Mouse (Mus musculus) adrenal gland, postnatal 4 days (tissue): ENCODE measurements around the gene Abhd13. TPM values are rescaled to one million over a fixed set of nuclear protein-coding genes. Genes with fewer than 3 reads are reported as not detected.

Experiments used
- DNase-seq, 2 experiments: peaks; one replicate each; pipeline ENCODE4 v3.0.0; 2021 to 2022; ENCODE audit warnings: low spot score in 2 of 2, mixed read lengths in 2 of 2
- long read RNA-seq, 2 experiments: library from polyadenylated mRNA; stranded (forward); transcript quantifications; one replicate each; pipeline ENCODE4 v2.0.0; 2021
- total RNA-seq, 2 experiments: library from RNA; stranded (reverse); gene quantifications; 2 replicates each; pipeline ENCODE4 v1.2.3; 2021

Abhd13 gene
- 10 to 100 TPM; 22.0 TPM for total RNA-seq
- long read RNA-seq, experiment 1, full-length matches to known transcripts, result 3 of 5 reads
- long read RNA-seq, experiment 1, partial matches to known transcripts, result 0 of 5 reads
- long read RNA-seq, experiment 1, other reads (novel, unspliced or antisense), result 2 of 5 reads
- long read RNA-seq, experiment 2, full-length matches to known transcripts, result 18 of 26 reads
- long read RNA-seq, experiment 2, partial matches to known transcripts, result 0 of 26 reads
- long read RNA-seq, experiment 2, other reads (novel, unspliced or antisense), result 8 of 26 reads

DNA sequence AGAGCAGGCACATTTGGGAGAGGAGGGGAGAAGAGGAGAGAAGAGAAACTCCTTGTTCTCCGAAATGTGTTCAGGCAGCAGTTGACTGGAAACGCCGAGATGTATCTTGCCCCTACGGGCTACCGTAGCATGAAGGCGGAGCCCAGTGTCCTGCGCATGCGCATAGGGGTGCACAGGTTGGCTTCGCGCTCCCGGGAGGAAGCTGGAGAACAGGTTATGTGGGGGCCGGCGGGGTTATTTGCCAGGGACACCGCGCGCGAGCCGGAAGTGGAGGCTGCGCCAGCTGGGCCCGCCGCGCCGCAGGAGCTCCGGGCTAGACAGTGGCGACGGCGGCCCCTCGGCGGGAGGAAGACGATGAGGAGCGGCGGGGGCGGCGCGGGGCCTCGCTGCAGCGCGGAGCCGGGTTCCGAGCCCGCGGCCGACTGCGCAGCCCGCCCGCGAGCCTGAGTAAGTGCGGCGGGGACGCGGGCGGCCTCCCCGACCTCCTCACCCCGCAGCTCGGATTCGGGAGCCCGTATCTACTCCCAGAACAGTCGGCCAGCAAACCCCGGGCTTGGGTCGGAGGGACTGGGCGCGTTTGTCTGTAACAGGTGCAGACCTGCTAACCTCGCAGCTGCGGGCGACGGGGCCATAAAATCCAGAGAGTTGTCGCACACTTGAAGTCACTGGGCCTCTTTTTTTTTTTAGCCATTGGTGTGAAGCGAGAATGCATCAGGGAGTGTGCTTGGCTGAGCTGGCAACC, at the start of gene Abhd13, which contains the start of gene Lig4:
Gene Abhd13, plus strand, starts transcription at position 135 of the 742 bp plus-strand sequence.
Gene Lig4, minus strand, starts transcription at position 114 of the 742 bp plus-strand sequence.
- DNase-seq, result peak; percentile 99

DNA sequence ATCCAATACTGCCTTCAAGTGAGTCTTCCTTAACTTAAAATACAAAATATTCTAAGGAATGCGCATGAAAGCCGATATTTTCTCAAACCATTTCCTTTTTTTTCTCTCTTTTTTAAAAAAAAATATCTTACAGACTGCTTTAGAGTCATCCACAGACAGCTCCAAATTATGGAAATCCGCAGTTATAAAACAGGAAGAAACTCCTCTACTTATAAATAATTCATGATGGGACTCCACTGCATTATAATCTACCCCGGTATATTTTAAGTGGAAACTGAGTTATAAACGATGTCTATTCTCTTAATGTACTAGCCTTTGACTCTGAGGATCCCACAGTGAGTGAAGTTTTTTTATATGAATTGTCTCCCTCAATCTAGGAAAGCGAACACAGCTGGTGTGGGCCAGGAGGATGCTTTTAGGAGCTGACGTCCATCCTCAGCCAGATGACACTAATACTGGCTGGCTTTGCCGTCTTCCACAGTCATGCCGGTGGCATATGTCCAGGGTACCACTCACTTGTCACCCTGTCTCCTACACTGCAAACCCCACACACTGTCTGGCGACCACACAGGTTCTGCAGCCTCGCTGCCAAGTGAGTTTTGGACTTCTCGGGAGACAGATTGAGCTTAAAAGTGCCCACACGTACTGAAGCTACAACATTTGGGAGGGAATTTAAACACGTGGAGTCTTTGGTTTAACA, 47.6 kb upstream of the Abhd13 start:
- no peak for DNase-seq

DNA sequence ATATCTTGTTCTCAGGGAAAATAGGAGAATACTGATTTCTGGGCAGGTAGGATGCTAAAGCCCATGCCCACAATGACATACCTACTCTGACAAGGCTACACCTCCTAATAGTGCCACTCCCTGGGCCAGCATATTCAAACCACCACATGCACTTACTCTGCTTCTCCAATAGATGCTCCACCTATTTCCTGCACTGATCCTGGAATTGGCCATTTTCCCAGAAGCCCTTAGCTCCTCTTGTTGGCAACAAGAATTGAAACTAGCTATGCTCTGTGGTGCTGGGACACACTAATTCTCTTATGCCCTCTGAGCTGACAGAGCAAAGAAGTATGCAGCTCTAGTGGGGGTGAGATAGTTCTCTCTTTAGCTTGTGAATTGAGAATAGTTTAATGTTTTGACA, 44.8 kb upstream of the Abhd13 start:
- no peak for DNase-seq

DNA sequence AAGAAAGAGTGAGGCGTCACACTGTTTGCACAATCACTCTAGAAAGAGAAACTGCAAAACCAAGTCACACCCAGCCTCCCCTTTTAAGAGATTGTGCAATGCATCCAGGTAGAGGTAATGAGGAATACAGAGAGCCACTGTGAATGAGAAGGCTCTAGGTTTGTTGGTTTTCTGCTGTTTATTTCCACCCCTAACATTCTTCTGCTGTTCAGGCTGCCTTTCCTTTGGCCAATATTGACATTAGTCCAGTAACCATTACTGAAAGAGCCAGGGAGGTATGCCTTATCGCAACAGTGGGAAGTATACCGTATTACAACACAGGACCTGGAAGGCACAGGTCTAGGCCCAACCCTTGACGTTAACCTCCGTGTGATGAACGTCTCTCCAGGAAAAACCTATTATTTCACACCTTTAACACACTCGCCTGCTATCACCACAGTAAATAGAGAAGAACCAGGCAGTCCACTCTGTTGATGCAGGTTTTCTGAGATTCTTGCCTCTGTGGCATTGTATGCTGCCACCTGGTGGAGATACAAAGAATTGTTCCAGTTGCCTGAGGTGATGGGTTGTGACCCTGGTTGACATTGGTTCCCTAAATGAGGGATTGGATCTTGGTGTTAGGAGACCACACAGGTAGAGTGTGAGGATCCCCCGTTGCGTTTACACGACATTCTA, 42.5 kb upstream of the Abhd13 start:
- no peak for DNase-seq

DNA sequence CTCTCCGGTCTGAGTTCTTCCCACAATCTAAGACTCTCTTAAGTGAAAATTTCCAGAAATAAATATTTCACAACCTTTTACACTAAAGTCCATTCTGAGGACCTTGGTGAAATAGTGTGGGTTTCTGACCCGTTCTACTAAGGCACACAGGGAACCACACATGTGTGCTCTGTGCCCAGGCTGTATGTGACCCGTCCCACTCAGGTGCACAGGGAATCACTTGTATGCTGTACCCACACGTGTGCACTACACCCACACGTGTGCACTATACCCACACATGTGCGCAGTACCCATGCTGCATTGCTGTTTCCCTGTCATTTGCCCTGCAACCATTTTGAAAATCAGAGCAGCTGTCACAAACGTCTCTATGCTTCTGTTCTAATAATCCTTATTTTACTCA, 41.9 kb upstream of the Abhd13 start:
- no peak for DNase-seq

DNA sequence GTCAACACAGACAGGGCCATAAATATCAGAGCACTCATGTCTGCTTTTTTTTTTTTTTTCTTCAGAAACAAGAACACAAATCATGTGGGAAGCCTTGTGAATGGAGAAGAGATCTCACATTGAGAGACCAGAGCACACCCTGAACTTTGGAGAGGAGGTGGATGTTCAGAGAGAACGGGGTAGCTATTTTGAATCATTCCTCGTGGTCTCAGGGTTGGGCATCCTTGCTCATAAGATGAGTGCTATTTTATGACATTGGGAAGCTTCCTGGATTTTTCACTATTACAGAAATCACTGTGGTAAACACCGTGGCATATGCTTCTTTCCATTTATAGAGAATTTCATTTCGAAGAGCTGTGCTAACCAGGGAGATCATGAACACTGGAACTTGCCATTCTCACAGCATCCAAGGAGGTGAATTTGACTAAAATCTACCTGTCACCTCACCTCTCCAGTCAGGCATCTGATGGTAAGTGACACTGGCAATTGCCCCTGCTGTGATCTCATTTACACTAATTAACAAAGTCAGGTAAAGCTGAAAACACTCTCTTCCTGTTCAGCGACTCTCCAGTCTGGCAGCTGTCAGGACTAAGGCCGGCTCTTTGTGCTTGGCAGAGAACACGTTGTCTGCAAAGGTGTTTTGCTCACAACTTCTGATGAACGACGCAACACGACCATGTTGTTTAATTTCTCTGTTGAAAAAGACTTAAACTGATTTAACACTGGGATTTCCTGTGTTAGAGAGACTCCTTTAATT, 28.2 kb upstream of the Abhd13 start:
- no peak for DNase-seq

DNA sequence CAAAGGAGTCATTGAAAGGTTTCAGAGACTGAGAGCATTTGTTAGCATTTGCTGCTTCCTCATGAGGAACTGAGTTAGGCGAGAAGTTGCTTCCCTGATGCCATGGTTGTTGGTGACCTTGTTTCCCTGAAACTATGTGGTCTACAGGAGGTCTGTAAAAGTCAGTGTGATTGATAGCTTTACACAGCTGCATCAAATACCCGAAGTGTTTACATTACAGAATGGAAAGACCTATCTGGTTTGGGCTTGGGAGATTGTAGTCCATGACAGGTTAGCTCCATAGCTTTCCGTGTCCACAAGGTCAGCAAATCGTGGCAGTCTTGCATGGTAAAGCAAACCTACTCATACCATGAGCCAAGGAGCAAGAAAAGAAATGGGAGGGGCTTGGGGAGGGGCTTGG, 19.2 kb upstream of the Abhd13 start:
- DNase-seq, result no peak

DNA sequence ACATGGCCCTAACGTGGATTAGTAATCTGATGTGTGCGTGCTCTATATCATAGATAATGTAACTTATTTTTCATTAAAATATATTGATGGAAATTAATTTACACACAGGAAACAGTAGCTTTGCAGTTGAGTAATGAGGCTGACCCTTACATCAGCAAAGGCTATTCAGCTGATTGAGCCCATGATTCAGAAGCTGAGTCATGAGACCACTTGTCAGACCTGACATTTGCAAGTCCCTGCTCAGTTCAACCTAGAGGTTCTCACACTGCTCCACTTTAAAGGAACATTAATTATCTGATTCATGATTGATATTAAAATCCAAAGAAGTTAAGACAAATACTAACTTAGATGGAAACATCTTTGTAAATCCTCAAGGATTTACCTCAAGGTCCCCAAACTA, 17.6 kb upstream of the Abhd13 start:
- DNase-seq, result no peak

DNA sequence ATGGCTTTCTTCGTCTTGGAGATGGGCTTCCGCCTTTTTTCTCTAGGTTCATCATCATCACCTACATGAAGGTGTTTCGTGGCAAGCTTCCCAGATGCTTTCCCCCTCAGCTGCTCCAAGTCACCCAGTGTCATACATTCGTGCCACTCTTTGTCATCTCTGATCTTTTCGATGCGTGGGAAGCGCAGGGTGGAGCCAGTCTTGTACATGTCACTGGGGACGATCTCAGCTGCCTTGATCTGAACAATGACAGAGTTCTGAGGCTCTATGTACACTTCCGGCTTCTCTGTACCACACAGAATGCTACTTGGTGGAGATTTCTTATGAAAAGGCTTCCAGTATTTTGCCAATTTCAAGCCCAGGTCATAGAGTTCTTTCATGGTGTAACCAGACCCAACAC, 5.6 kb upstream of the Abhd13 start:
- DNase-seq, result no peak

DNA sequence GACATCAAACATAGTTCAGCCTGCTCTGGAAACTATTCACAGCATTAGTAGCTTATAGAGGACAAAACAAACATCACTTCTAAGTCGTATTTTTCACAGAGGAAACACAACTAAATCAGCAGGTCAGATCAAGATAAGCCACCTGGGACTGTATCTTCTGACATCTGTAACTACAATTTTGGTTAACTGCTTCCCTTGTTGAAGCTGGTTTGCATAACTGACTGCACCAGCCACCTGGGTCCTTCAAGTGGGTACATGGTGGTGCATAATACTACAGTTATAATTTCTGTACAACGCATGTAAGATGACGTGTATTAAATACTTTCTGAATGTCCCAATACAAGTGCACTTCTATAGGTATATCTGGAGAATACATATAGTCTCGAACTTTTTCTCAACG, 2.2 kb upstream of the Abhd13 start:
- DNase-seq, result no peak

DNA sequence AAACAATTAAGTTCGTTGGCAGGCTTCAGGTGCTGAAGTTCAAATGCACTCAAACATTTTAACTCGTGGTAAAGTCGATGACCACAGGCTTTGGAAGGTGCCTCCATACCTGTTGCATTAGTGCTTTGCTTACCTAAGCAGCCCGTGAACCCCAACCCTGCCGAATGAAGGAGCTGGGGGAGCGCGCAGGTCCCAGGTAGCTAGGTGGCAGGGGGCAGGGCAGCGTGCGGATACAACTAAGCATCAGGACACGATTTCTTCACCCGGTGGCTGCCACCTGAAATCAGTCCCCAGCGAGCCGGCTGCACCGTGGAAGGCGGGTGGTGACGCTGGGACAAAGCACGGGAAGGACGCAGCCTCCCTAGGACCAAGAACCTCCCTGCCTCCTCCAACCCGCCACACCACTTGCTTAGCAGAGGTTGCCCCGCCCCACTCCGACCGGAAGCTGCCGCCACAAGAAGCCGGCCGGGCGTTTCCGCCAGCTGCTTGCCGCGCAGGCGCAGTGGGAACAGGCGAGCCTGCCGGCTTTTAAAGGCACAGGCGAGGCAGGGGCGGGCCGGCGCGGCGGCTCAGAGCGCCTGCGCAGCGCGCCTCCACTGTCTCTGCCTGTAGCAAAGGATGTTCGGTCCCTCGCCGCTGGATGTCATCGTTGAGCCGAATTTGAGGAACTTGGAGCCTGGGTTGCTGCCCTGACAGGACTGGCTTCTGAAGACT, 1.5 kb upstream of the Abhd13 start:
- DNase-seq, result peak; percentile 92 to 94

DNA sequence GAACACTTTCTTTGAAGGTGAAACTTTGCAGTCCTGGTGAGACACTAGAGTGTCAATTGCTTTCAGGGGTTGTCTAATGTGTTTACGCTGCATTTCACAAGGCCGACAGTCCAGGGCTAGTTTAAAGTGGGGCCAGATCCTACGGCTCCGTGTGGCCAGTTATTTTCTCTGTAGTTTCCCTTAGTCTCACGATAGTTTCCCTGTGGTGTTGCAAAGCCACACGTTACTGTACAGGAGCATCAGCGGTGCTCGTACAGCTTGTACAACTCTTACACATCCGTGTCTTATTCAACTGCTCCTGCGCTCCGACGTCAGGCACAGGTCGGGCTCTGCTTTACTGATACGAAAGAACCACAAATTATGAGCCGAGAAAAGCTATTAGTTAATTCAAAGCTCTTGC, 491 bp upstream of the Abhd13 start:
- no peak for DNase-seq

DNA sequence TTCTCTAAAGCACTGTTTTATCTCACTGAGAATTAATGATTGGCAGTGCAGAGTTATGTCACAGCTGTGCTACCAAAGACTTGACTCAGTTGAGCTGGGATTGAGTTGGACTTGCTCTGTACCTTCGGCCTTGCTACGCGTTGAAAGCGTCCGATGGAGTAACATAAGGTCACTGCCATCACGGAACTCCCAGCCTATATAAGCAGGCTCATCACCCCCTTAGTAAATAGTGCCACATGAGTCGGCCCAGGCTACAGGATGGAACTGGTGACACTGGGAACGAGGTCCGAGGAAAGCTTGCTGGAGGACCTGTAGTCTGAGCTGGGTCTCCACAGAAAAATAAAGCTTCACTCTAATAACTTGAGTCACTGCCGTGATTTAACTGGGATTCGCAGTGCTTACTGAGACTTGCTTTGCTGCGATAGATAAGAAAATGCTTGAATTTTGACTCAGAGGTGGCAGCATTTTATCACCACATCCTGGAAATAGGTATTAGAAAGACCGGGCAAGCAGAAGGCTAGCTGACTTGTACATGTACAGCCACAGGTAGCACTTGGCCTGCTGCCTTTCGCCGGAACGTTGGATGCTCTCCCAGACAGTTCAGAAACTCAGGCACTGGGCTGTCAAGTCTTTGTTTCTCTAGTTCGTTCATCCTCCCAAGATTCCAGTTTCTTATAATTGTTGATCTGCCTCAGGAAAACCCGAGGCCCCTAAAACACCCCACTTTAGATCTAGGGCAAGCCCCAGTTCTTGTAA, 1.1 kb downstream of the Abhd13 start:
- DNase-seq, result no peak

DNA sequence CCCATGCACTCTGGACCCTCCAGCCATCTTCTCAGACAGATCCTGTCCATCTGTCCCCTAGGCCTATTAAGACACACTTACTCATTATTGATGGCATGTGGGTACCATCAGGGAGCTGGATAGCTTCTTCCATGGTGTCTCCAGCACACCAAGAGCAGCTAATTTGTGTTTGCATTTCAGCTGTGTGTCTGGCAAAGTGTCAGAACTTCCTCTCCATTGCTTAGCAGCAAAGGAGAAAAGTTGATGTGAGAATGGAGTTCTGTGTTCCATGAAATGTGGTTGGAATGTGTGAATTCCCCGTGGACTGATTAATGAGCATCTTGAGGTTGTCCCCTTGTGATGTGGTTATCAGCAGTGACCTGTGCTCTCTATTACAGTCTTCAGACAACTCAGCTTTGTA, 2.2 kb downstream of the Abhd13 start:
- DNase-seq, result no peak

DNA sequence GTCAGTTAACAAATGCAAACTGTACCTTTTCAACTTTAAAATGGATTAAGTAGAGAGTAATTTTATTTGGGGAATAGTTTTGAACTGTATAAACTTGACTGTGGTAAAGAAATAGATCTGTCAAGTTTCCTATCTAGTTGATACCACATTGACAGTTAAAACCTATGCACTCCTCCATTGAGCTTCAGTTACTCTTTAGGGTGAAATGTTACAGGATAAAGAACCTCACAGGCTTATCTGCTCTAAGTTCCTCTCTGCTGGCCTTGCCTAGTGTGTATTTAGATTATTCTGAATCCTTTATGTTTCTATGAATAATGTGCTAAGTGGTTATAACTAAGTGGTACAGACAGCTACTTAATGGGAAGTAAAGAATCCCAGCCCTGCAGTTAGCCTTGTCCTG, 2.7 kb downstream of the Abhd13 start:
- no peak for DNase-seq

DNA sequence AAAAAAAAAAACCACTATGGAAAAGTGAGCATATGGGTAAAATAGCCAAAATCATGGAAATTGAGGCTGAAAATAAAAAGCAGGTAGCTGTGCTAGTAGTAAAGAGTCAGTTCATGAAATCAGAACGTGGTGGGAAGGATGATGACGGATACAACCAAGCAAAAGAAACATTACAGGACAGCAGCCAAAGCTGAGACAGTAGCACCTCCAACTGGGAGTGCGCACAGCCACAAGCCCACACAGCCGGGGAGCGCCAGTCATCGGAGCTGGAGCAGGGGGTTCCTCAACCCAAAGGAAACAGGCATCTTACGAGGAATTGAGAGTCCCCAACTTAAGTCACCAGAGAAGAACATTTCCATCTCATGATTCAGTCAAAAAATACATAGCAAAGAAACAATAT, 26.6 kb downstream of the Abhd13 start:
- no peak for DNase-seq

DNA sequence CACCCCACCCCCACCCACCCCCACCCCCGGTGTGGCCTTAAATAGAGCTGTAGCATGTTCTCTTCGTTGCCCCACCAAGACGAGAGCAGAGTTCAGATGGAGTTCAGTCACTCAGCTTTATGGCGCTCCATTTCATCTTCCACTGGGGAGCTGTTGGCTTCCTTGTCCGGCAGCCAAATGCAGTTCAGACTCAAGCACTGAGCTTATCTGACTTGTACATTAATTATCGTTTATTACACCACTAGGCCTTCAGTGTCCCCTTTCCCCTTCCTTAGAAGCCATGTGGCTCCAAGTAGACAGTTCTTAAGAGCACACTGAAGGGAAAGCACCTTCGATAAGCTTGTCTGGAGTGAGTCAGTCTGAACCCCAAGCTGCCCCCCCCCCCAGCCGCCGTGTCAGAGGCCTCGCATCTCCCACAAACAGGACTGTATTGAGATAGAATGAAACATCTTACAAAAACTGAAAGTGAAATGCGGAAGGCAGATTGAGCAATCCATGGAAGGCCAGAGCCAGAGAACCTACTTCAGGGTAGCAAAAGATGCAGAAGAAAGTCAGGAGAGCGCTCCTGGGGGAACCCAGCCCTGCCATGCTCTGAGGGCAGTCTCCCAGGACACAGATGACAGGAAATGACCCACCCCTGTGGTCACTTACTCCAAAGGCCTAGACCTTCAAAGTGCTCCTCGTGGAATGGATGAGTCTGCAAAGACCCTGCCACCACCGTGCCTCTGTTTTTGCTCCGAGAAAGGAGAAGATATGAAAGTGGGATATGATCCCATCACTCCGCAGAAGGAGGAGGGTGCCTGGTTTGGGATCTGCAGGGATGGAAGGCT, 28.9 kb downstream of the Abhd13 start, which contains the start of gene Tnfsf13b:
Gene Tnfsf13b, plus strand, starts transcription at position 312 of the 830 bp plus-strand sequence.
- no peak for DNase-seq

DNA sequence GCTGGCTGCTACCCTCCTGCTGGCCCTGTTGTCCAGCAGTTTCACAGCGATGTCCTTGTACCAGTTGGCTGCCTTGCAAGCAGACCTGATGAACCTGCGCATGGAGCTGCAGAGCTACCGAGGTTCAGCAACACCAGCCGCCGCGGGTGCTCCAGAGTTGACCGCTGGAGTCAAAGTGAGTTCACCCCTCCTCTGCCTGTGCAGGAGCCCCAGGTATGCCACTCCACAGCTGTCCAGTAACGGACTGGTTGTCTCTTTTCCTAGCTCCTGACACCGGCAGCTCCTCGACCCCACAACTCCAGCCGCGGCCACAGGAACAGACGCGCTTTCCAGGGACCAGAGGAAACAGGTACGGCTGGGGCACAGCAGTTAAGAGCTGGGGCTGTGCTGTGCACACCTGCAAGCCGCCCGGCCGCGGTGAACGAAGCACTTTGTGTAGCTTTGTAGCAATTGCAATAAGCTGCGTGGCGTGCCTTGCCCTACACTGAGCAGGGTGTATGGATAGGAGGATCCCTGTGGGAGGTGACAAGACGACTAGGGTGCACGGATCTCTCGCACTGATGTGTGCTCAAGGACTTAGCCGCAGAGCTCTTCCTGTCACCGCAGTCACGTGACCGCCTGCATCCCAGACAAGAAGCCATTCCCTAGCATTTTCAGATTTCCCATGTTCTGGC, 29.6 kb downstream of the Abhd13 start:
- peak; percentile 7 to 18 for DNase-seq
